Mouse (Mus musculus) forebrain, embryonic 10.5 days (tissue): ENCODE results near the gene Ang5. TPM values are rescaled to one million over a fixed set of nuclear protein-coding genes. Genes with fewer than 3 reads are reported as not detected.
"Not testable (repeated sequence)": the region's sequence is repeated elsewhere in the genome, so short reads cannot be mapped to it uniquely, and the experiment has no call there.

Experiments used
- DNase-seq: peaks from one replicate; pipeline ENCODE4 v3.0.0-alpha.2; 2017; ENCODE audit warnings: low spot score; ENCODE audit errors: extremely low spot score
- H3K27ac ChIP-seq: fragments of 300-500 bp; sonication (generic); 2 replicates; pipeline ENCODE4 v1.5.1; 2016; ENCODE audit warnings: mild to moderate bottlenecking
- H3K27me3 ChIP-seq: fragments of 300-500 bp; sonication (generic); 2 replicates; pipeline ENCODE4 v1.6.1; 2016; ENCODE audit warnings: mild to moderate bottlenecking; ENCODE audit not compliant: poor library complexity, severe bottlenecking
- H3K36me3 ChIP-seq: fragments of 300-500 bp; sonication (generic); replicated peaks from 2 replicates; pipeline ENCODE4 v1.6.1; 2016; ENCODE audit warnings: mild to moderate bottlenecking, moderate library complexity
- H3K4me1 ChIP-seq: fragments of 300-500 bp; sonication (generic); 2 replicates; pipeline ENCODE4 v1.6.1; 2016
- H3K4me3 ChIP-seq: fragments of 300-500 bp; sonication (generic); 2 replicates; pipeline ENCODE4 v1.5.1; 2016; ENCODE audit warnings: mild to moderate bottlenecking, moderate library complexity
- H3K9me3 ChIP-seq: fragments of 300-500 bp; sonication (generic); 2 replicates; pipeline ENCODE4 v1.6.1; 2016; ENCODE audit warnings: mild to moderate bottlenecking, moderate library complexity
- whole genome bisulfite sequencing: fragments of 180-500 bp; shearing (Covaris S2); methylation state at CpG from one replicate; pipeline ENCODE4 v1.1.7; 2016; 5-methylcytosine and 5-hydroxymethylcytosine counted together
- polyA plus RNA-seq: library from polyadenylated mRNA; unstranded; fragments of >200 nt; fragmentation: Nextera tagmentation; extraction: Ambion mirVana; gene quantifications from 2 replicates; pipeline ENCODE4 v1.2.1, GENCODE M21; 2016

The Ang5 gene
- polyA plus RNA-seq, 1 experiment from 2014 or later, result not detected

DNA sequence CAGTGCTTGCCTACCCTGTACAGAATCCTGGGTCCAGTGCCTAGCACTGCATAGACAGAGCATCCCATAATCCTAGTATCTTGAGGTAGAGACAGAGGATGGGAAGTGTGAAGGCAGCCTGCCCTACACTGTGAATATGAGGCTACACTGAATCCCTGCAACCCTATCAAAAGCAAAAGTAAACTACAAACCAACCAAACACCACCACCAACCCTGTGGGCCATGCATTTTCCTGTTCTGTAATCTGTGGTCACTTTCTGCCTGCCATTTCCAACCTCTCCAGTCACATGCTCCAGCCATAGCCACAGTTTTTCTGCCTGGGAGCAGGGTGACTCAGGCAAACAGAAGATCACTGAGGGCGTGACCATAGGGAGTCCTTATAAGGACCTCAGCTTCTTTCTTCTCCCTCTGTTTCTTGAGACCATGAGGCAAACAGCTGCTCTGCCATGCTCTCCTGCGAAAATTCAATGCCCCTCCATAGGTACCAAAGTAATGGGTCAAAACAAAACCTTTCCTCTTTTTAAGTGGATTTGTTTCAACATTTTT lies 41.7 kb downstream of the Ang5 start:
- H3K27ac ChIP-seq, DNase-seq, H3K27me3 ChIP-seq, H3K4me1 ChIP-seq, H3K36me3 ChIP-seq, H3K9me3 ChIP-seq, H3K4me3 ChIP-seq: not testable (repeated sequence)
- 89% methylated on average over 2 of the region's 2 CpGs for WGBS

GRCm38 (mm10) chr14:44001600-44001999 lies 44.7 kb downstream of the Ang5 start:
- no peaks in the 10 kb centered on the region for H3K36me3 ChIP-seq
- WGBS, result 91% methylated on average over 3 of the region's 3 CpGs
- no peaks in the 10 kb centered on the region for H3K9me3 ChIP-seq
- no peaks in the 10 kb centered on the region for H3K27me3 ChIP-seq
- no peak for DNase-seq
- no peaks in the 10 kb centered on the region for H3K4me1 ChIP-seq
- H3K27ac ChIP-seq, result no peak overlapping the region
- no peak overlapping the region for H3K4me3 ChIP-seq

GRCm38 (mm10) chr14:44002169-44002568 lies 45.3 kb downstream of the Ang5 start, which contains the start of gene Ang6:
Ang6 (minus strand) TSS chr14:44002269.
- no peak for DNase-seq
- 86% methylated on average over 1 of the region's 1 CpGs for WGBS

DNA sequence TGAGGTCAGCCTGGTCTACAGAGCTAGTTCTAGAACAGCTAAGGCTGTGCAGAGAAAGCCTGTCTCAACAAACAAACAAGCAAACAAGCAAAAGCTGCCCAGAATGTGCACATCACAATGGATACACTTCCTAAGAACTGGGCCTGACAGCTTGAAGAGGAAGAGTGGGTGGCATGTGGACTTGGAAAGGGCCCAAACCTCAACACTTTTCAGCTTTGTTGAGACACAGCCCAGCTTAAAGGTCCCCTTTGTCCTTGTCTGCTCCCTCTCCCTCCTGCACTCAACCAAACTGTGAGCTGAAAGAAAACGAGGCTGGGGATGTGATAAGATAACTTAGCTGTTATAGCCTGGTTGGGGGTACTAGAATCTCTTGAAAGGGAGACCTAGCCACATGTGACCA lies 51.2 kb downstream of the Ang5 start:
- WGBS, result no CpG with 5 or more reads among the region's 1 CpGs
- H3K36me3 ChIP-seq, H3K9me3 ChIP-seq, H3K4me1 ChIP-seq, DNase-seq, H3K27ac ChIP-seq, H3K27me3 ChIP-seq, H3K4me3 ChIP-seq: not testable (repeated sequence)

More at GRCm38 (mm10) chr14:44002169-44002568, 45.3 kb downstream of the Ang5 start, which contains the start of gene Ang6:
- Histone ChIP-seq H3K4me3 (no peak within 1 kb of the TSS), H3K27me3 (no peaks in the 10 kb centered on the region), H3K9me3 (no peaks in the 10 kb centered on the region), H3K27ac (no peak within 1 kb of the TSS), H3K4me1 (no peaks in the 10 kb centered on the region), H3K36me3 (no peaks in the 10 kb centered on the region)

DNA sequence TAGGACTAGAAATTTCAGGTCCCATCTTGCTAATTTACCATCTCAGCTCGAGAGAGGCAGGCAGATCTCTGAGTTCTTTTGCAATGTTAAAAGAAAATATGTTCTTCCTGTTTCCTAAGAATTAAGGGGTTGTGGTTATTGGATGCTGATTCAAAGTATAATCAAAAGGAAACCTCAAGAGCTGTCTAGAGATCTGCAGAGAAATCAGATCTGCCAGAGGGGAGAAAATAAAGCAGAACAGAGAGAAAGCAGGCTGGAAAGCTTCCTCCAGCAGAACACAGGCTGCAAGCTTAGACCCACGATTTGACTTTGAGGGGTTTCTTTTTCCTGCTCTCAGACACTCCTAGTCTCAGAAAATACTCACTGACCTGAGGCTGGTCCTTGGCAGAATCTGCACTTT lies 52.8 kb downstream of the Ang5 start:
- H3K4me1 ChIP-seq, H3K9me3 ChIP-seq, DNase-seq, H3K27ac ChIP-seq, H3K4me3 ChIP-seq, H3K36me3 ChIP-seq, H3K27me3 ChIP-seq: not testable (repeated sequence)
- WGBS, result 76% methylated on average over 2 of the region's 2 CpGs

Other genes with a start within 250 kb of the Ang5 start
- gene Gm16506, start 229.6 kb upstream of the Ang5 start, polyA plus RNA-seq, result not detected in 2 replicates
- gene Gm6526, start 209.2 kb upstream of the Ang5 start, polyA plus RNA-seq, result not detected in 2 replicates
- not detected in 2 replicates for gene Gm8180, start 172.3 kb upstream of the Ang5 start, polyA plus RNA-seq
- not detected in 2 replicates for gene Ear1, start 81.6 kb upstream of the Ang5 start, polyA plus RNA-seq
- gene Ear10, start 33.5 kb upstream of the Ang5 start, polyA plus RNA-seq, result not detected in 2 replicates
- gene Gm8113, start 31.7 kb upstream of the Ang5 start, polyA plus RNA-seq, result 4.7 and 5.5 TPM in 2 replicates
- not detected in 2 replicates for gene Ang6, start 45.2 kb downstream of the Ang5 start, polyA plus RNA-seq
- not detected in 2 replicates for gene Ear2, start 145.6 kb downstream of the Ang5 start, polyA plus RNA-seq
- not detected in 2 replicates for gene Gm3327, start 166.8 kb downstream of the Ang5 start, polyA plus RNA-seq
- gene Gm8212, start 240.6 kb downstream of the Ang5 start, polyA plus RNA-seq, result not detected in 2 replicates